Mouse (Mus musculus) kidney, adult 2 months (tissue): ENCODE results near the gene Sltm.

ENCODE experiments used
- CTCF ChIP-seq: fragments of 200-500 bp; conservative IDR thresholded peaks from 2 replicates; pipeline ENCODE4 v1.5.1; 2011; ENCODE audit warnings: low read depth, mild to moderate bottlenecking, control low read depth, low read length, moderate library complexity, mixed read lengths; ENCODE audit not compliant: insufficient read depth, insufficient read length
- POLR2A ChIP-seq: fragments of 200-500 bp; IDR thresholded peaks from one replicate; pipeline ENCODE4 v1.6.1; 2011; ENCODE audit warnings: low read depth, low read length, control low read depth

DNA sequence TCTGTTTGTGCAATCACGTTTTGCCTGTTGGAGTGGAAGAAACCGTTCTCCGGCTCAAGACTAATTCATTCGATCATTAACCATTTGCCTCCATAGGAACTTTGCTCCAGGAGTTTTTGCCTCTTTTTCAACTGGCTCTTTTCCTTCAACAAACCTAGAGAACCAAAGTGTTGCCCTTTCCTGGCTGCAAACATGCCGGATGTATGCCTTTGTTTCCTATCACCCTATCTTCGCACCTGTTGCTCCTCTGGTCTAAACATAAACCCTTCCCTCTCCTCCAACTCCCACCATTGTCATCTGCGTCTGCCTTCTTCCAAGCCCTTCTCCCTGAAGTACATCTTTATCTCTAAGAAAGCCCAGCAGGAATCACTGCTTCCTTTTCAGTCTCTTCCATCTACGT, 35.8 kb upstream of the Sltm start:
- no peak for TF ChIP-seq CTCF
- TF ChIP-seq POLR2A: no peak
